Mouse (Mus musculus) erythroblast, adult 5-6 weeks (primary cell): ENCODE measurements around the gene Krtap4-7. TPM values are rescaled to one million over a fixed set of nuclear protein-coding genes. Genes with fewer than 3 reads are reported as not detected.
"Not testable (repeated sequence)": the region's sequence is repeated elsewhere in the genome, so short reads cannot be mapped to it uniquely, and the experiment has no call there.

Experiments used
- ATAC-seq: replicated peaks from 2 replicates; pipeline ENCODE4 v1.8.0; 2016; ENCODE audit warnings: moderate number of reproducible peaks, mild to moderate bottlenecking, moderate TSS enrichment, inconsistent platforms; ENCODE audit not compliant: poor library complexity, low FRiP score, severe bottlenecking
- total RNA-seq, 2 experiments: library from RNA; stranded (forward) in 1 of 2; stranded (reverse) in 1 of 2; fragments of 150-400 nt in 1 of 2; fragments of 200-764, 138-1000 nt in 1 of 2; gene quantifications; 2 replicates each; pipeline versions ENCODE4 v1.2.3 to v1.2.4; 2015 to 2017; ENCODE audit warnings: low replicate concordance in 2 of 2

The Krtap4-7 gene
- not detected in 2 replicates for total RNA-seq (2015; ENCODE audit: low replicate concordance)
- not detected in 2 replicates for total RNA-seq (2017; ENCODE audit: low replicate concordance)

- ATAC-seq: not testable (repeated sequence)
Observed at GRCm38 (mm10) chr11:99643635-99644139, at the start of gene Krtap4-7. Gene Krtap4-7, minus strand, starts transcription at chr11:99644089.

GRCm38 (mm10) chr11:99690463-99690862, 46.6 kb upstream of the Krtap4-7 start, which contains the start of gene Gm14190:
Gene Gm14190, minus strand, starts transcription at chr11:99690740.
- no peak for ATAC-seq

GRCm38 (mm10) chr11:99685235-99685634, 41.3 kb upstream of the Krtap4-7 start:
- not testable (repeated sequence) for ATAC-seq

- ATAC-seq: no peak
Observed at GRCm38 (mm10) chr11:99683481-99683880, 39.6 kb upstream of the Krtap4-7 start.

DNA sequence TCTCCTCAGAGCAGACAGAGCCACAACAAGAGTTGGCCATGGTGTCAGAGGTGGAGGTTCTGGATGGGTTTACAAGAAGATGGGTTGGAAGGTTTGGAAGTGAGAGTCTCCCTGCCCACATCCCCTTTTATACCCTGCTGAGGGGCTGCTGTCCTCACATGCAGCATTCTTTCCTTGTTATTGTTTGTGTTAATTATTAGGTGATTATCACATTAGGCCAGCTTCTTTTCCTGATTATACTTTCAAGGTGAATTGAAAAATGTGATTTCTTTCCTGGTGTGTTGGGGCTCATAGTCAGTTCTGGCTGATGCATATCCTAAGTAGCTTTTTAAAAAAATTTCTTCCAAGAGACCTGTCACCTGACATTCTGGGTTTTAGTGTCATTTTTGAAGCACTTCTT, 22.0 kb upstream of the Krtap4-7 start, which contains the start of gene Krtap4-6:
Gene Krtap4-6, minus strand, starts transcription at position 101 of the 400 bp plus-strand sequence.
- no peak for ATAC-seq

GRCm38 (mm10) chr11:99662802-99663201, 18.9 kb upstream of the Krtap4-7 start:
- no peak for ATAC-seq

GRCm38 (mm10) chr11:99659256-99659655, 15.4 kb upstream of the Krtap4-7 start:
- ATAC-seq: no peak

GRCm38 (mm10) chr11:99658467-99659010, 14.7 kb upstream of the Krtap4-7 start, which contains the start of gene Gm11563:
Gene Gm11563, minus strand, starts transcription at chr11:99658960.
- ATAC-seq: not testable (repeated sequence)

DNA sequence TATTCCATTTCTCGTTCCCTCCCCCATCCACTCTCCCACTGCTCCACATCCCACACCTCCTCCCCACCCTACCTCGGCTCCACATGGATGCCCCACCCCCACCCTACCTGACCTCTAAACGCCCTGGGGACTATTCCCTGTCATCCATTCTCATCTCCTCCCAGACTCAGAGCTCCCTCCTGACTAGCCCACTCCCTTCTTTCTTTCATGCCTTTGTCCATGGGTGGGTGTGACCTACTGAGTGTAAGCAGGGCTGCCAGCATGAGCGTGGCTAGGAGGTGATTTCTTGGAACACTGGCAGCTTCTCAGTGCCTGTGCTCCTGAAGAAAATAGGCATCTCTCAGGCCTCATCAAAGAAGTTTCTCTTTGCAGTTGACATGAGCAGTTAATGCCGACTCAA, 13.2 kb upstream of the Krtap4-7 start:
- ATAC-seq: no peak

DNA sequence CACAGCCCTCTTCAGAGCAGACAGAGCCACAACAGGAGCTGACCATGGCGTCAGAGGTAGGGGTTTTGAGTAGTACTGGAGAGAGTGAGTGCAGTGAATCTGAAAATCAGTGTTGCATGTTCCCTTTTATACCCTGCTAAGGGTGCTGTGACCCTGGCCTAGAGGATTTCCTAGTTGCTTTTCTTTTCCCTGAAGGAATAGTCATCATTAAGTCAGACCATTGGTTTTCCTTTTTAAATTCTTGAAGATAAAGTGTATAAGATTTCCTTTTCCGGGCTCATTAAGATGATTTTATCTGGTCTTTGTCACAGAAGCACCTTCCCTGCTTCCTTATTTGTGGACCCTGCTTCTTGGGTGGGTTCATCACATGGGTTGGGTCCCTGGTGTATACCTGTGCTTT, 6.2 kb upstream of the Krtap4-7 start, which contains the start of gene Gm11555:
Gene Gm11555, minus strand, starts transcription at position 101 of the 400 bp plus-strand sequence.
- no peak for ATAC-seq

DNA sequence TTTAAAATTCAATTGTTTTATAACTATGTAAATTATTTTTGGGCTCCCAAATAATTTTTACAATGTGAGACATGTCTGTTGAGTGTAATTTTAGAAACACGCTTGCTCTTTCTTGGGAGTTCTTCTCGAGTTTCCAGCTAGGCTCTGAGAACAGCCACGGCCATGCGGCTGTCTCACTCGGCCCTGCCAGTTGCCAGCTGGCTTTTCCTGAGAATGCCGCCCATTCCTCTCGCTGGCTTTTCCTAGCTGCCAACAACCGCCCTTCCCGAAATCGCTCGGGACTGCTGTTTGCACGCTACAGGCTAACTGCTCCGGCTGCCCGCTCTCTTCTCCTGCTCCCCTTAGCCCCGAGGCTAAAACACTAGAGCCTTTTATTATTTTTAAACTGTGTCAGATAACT, 2.6 kb upstream of the Krtap4-7 start:
- no peak for ATAC-seq

GRCm38 (mm10) chr11:99644351-99644750, 462 bp upstream of the Krtap4-7 start:
- ATAC-seq: no peak

- no peak for ATAC-seq
Observed at GRCm38 (mm10) chr11:99640926-99641325, 3.0 kb downstream of the Krtap4-7 start.

GRCm38 (mm10) chr11:99637086-99637485, 6.8 kb downstream of the Krtap4-7 start:
- no peak for ATAC-seq

DNA sequence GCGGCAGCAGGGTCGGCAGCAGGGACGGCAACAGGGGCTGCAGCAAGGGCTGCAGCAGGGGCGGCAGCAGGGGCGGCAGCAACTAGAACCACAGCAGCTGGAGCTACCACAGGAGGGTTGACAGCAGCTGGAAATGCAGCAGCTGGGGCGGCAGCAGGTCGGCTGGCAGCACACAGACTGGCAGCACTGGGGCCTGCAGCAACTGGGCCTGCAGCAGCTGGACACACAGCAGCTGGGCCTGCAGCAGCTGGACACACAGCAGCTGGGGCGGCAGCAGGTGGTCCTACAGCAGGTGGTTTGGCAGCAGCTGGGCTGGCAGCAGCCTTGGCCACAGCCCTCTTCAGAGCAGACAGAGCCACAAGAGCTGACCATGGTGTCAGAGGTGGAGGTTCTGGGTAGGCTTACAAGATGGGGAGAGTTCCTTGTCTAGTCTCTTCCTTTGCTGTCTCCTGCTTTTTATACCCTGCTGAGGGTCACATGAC, 9.2 kb downstream of the Krtap4-7 start, which contains the start of gene Krtap4-2:
Gene Krtap4-2, minus strand, starts transcription at position 432 of the 482 bp plus-strand sequence.
- ATAC-seq: no peak

DNA sequence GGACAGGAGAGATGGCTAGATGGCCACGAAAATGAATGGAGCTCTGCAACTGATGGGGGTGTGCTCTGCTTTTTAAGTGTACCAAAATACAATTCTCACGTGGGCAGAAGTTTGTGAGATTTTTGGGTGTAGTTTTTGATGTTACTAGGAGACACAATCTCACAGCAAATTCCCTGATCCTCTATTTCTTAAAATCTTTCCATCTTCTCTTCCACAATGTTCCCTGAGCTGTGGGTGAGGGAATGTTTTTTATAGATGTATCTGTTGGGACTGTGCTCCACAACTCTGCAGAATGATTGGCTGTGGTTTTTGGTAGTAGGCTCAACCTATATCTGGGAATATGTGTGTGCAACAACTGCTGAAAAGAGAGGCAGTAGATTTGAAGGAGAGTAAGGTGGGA, 10.6 kb downstream of the Krtap4-7 start:
- no peak for ATAC-seq

- no peak for ATAC-seq
Observed at GRCm38 (mm10) chr11:99630890-99631289, 13.0 kb downstream of the Krtap4-7 start.

- ATAC-seq: no peak
Observed at GRCm38 (mm10) chr11:99628138-99628537, 15.8 kb downstream of the Krtap4-7 start, which contains the start of gene Krtap4-1. Gene Krtap4-1, minus strand, starts transcription at chr11:99628238.

GRCm38 (mm10) chr11:99620335-99620734, 23.6 kb downstream of the Krtap4-7 start, which contains the start of gene Gm11562:
Gene Gm11562, minus strand, starts transcription at chr11:99620435.
- no peak for ATAC-seq

GRCm38 (mm10) chr11:99614796-99615363, 29.0 kb downstream of the Krtap4-7 start, which contains the start of gene Krtap2-4:
Gene Krtap2-4, minus strand, starts transcription at chr11:99614846.
- ATAC-seq: no peak

DNA sequence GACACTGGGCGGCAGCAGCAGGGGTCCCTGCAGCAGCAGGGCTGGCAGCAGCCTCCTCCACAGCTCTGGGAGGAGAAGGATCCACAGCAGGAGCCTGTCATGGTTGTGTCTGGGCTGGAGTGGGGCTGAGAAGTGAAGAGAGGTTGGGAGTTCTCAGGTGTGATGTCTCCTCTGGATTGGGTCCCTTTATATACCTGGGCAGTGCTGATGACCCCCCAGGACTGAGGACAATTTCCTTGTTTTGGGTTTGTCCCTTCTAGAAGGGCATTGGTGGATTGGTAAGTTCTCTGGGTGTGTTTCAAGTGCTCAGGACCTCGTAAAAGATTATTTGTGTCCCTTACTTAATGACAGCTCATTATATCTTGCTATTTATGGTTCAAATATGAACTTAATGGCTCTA, 33.8 kb downstream of the Krtap4-7 start, which contains the start of gene Gm11937:
Gene Gm11937, minus strand, starts transcription at position 101 of the 400 bp plus-strand sequence.
- not testable (repeated sequence) for ATAC-seq
